Mouse (Mus musculus) liver, postnatal 0 days (tissue): ENCODE measurements around the gene Pwwp2b. TPM values are rescaled to one million over a fixed set of nuclear protein-coding genes. Genes with fewer than 3 reads are reported as not detected.
A peak's percentile ranks its signal among the peaks of the same experiment; 100 is the strongest.

ENCODE experiments used
- ATAC-seq: fragments of 200-750 bp; cut with Nextera tagmentation; 2 replicates; pipeline ENCODE4 v1.8.0; 2017; ENCODE audit warnings: mild to moderate bottlenecking, moderate library complexity
- DNase-seq: peaks from one replicate; pipeline ENCODE4 v3.0.0-alpha.2; 2016
- H3K27ac ChIP-seq: fragments of 300-500 bp; sonication (generic); 2 replicates; pipeline ENCODE4 v1.5.1; 2014; ENCODE audit warnings: antibody characterized with exemption, moderate library complexity, mild to moderate bottlenecking, low read depth
- H3K27me3 ChIP-seq: fragments of 300-500 bp; sonication (generic); 2 replicates; pipeline ENCODE4 v1.6.1; 2014; ENCODE audit warnings: low read length, control low read depth, mixed read lengths; ENCODE audit not compliant: insufficient read depth
- H3K36me3 ChIP-seq: fragments of 300-500 bp; sonication (generic); replicated peaks from 2 replicates; pipeline ENCODE4 v1.6.1; 2014; ENCODE audit warnings: mild to moderate bottlenecking, control low read depth, low read length, moderate library complexity, mixed read lengths; ENCODE audit not compliant: insufficient read depth
- H3K4me1 ChIP-seq: fragments of 300-500 bp; sonication (generic); 2 replicates; pipeline ENCODE4 v1.6.1; 2014; ENCODE audit warnings: antibody characterized with exemption, mild to moderate bottlenecking, control low read depth; ENCODE audit not compliant: insufficient read depth
- H3K4me2 ChIP-seq: fragments of 300-500 bp; sonication (generic); 2 replicates; pipeline ENCODE4 v1.6.1; 2014; ENCODE audit warnings: low read depth, mild to moderate bottlenecking, low read length, moderate library complexity, mixed read lengths
- H3K4me3 ChIP-seq: fragments of 300-500 bp; sonication (generic); 2 replicates; pipeline ENCODE4 v1.5.1; 2014; ENCODE audit warnings: low read depth, low read length
- H3K9ac ChIP-seq: fragments of 300-500 bp; sonication (generic); replicated peaks from 2 replicates; pipeline ENCODE4 v1.6.1; 2014; ENCODE audit warnings: mild to moderate bottlenecking, moderate library complexity
- H3K9me3 ChIP-seq: fragments of 300-500 bp; sonication (generic); 2 replicates; pipeline ENCODE4 v1.6.1; 2016; ENCODE audit warnings: mild to moderate bottlenecking, control low read depth, low read length, mixed read lengths
- CTCF ChIP-seq: sonication (generic); IDR thresholded peaks from 2 replicates; pipeline ENCODE4 v1.5.1; 2016; ENCODE audit warnings: antibody characterized with exemption, low read depth
- EP300 ChIP-seq: IDR thresholded peaks from 2 replicates; pipeline ENCODE4 v1.6.1; 2016; ENCODE audit warnings: antibody characterized with exemption, low read depth, mild to moderate bottlenecking
- WGBS: fragments of 180-500 bp; shearing (Covaris S2); extraction: QIAGEN DNeasy Blood & Tissue Kit; methylation state at CpG from one replicate; pipeline ENCODE4 v1.1.7; 2014; ENCODE audit not compliant: insufficient replicate concordance; 5-methylcytosine and 5-hydroxymethylcytosine counted together
- polyA plus RNA-seq: library from polyadenylated mRNA; unstranded; fragments of >200 nt; fragmentation: Nextera tagmentation; extraction: Ambion mirVana; gene quantifications from 2 replicates; pipeline ENCODE4 v1.2.1, GENCODE M21; 2015

Pwwp2b gene
- polyA plus RNA-seq, 1 experiment from 2014 or later = 1.3 TPM

DNA sequence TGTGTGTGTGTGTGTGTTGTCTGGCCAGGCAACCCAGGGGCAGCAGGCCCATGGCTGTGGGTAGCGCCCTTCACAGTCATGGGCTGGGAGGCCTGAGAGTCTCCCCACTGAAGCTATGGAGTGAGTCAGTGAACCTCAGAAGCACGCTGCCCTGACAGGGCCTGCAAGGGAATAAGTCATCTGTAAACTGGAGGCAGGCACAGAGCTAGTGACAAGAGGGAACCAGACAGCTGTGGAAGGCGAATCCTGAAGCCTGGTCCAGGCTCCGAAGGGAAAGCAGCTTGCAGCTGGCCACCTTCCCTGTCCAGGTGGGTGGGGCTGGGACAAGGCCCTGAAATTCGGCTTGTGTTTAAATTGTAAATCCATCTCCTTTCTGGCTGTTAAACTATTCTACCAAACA is 2.2 kb upstream of the Pwwp2b start:
- peaks cover 12% of the 10 kb centered on the region; the same call in 1 of the 2 replicates for H3K4me1 ChIP-seq
- H3K9ac ChIP-seq = no peak overlapping the region
- DNase-seq (no peak), ATAC-seq (no peak)
- H3K27ac ChIP-seq = no peak overlapping the region
- no peaks in the 10 kb centered on the region for H3K27me3 ChIP-seq
- no peak overlapping the region for H3K4me3 ChIP-seq
- no peak overlapping the region for H3K4me2 ChIP-seq
- H3K36me3 ChIP-seq = no peaks in the 10 kb centered on the region
- no peak for TF ChIP-seq CTCF
- no peak for TF ChIP-seq EP300
- WGBS = 72% methylated on average over 5 of the region's 5 CpGs
- no peaks in the 10 kb centered on the region for H3K9me3 ChIP-seq

- H3K9ac ChIP-seq = peak overlapping the region; percentile 72
- peak overlapping the region; percentile 60 for H3K27ac ChIP-seq
- H3K9me3 ChIP-seq = no peaks in the 10 kb centered on the region
- peak overlapping the region; percentile 58 for H3K4me3 ChIP-seq
- 16% methylated on average over 38 of the region's 38 CpGs for WGBS
- TF ChIP-seq CTCF (no peak), EP300 (no peak)
- H3K4me1 ChIP-seq = peaks cover 20% of the 10 kb centered on the region; the same call in 1 of the 2 replicates
- DNase-seq (peak; percentile 49), ATAC-seq (peak; percentile 40)
- peak overlapping the region; percentile 80 for H3K4me2 ChIP-seq
- H3K36me3 ChIP-seq = no peaks in the 10 kb centered on the region
- no peaks in the 10 kb centered on the region for H3K27me3 ChIP-seq
Measured at GRCm38 (mm10) chr7:139246931-139247880, 1.1 kb upstream of the Pwwp2b start.

DNA sequence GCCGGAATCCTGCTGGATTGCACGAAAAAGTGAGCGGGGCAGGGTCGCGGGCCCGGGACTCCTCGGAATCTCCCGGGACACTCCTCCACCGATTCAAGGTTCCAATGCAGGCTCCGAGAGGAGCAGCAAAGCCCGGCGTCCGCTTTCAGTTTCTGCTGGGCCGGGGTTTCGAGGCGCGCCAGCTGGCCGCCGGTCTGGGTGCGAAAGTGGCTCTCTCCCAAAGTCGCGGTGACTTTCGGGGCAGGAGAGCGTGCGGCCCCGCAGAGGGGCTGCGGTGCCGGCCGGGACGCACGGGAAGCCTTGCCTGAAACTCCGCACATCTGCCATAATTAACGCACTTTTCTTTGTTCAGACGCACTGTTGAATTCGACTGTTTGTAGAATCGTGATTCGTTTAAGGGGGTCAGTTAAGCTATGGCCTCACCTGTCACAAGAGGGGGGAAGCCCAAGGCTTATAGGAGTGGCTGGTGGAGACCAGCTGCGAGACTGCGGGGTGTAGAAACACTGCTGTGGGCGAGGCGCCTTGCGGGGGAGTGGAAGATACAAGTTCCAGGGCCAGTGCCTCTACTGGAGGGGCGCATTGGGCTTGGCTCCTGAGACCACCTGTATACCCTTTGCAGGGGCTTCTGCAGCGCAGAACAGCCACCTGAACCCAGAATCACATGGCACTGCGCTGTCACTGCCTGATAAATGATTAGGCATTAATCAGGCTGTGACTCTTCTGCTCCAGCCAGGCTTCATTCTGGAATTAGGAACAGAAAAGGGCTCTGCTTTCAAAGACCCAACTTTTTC is 528 bp downstream of the Pwwp2b start:
- TF ChIP-seq EP300 (no peak), CTCF (no peak)
- H3K9ac ChIP-seq = peak overlapping the region; percentile 72
- DNase-seq = no peak
- H3K36me3 ChIP-seq = no peaks in the 10 kb centered on the region
- peak overlapping the region; percentile 58 for H3K4me3 ChIP-seq
- peak overlapping the region; percentile 60 for H3K27ac ChIP-seq
- H3K4me2 ChIP-seq = peak overlapping the region; percentile 80
- 2% methylated on average over 45 of the region's 45 CpGs for WGBS
- H3K27me3 ChIP-seq = no peaks in the 10 kb centered on the region
- H3K9me3 ChIP-seq = no peaks in the 10 kb centered on the region
- peak; percentile 11 for ATAC-seq
- peaks cover 33% of the 10 kb centered on the region for H3K4me1 ChIP-seq

DNA sequence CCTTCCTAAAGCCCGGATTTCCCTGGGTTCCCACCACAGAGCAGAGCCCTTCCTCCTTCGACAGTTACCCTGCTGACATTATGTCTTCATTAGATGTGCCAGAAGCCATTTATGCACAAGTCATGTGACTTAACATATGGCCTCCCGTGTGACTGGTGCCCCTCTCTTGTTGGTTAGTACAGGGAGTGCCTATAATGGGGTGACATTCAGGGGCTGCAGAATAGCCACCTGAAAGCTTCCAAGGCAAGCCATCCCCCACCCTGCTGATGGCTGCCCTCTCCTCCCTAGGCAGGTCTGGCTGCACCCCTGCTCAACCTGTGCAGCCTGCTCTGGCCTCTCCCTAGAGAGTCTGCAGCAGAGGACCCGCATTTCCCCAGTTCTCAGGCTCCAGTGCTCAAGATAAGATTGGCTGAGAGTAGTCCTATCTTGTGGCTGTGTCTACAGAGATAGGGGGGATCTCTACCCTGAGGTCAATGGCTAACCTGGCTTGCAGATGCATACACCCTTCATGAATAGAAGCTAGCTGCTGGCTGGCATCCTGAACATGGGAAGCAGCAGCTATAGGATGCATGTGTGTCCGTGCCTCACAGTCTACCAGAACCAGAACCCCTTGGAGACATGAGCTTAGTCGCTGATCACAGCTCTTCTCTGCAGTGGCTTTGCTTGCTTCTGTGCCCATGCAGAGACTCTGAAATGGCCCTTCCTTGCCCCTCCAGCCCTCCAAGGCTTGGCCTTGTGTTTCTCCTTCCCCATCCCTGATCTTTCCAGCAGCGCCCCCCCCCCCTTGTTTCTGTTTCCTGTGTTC is 1.3 kb downstream of the Pwwp2b start:
- Histone ChIP-seq H3K27me3 (no peaks in the 10 kb centered on the region), H3K4me3 (peak overlapping the region; percentile 58), H3K4me1 (peaks cover 33% of the 10 kb centered on the region), H3K9me3 (no peaks in the 10 kb centered on the region), H3K27ac (no peak overlapping the region), H3K4me2 (peak overlapping the region; percentile 80), H3K9ac (no peak overlapping the region), H3K36me3 (no peaks in the 10 kb centered on the region)
- TF ChIP-seq EP300 = no peak
- no peak for TF ChIP-seq CTCF
- ATAC-seq (no peak), DNase-seq (no peak)
- 38% methylated on average over 7 of the region's 7 CpGs for WGBS

DNA sequence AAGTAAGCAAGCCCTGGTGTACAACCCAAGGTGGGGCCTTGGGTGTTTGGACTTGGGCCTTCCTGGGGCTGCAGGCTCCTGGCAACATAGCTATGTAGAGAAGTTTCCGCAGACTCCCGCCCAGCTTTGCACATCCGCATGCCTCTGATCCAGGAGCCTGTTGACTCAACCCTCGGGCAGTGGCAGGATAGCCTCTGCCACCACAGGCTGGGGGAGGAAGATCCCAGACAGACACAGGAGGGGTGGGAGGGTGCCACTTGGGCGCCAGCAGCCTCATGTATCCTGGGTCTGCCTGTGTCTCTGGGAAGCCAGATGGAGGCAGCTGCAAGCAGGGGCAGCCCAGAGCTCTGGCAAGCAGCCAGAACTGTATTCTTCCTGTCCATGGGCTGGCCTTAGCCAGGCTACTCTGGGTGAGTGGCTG is 3.6 kb downstream of the Pwwp2b start:
- Histone ChIP-seq H3K9me3 (no peaks in the 10 kb centered on the region), H3K4me2 (no peak overlapping the region), H3K4me3 (no peak overlapping the region), H3K27ac (no peak overlapping the region), H3K4me1 (peaks cover 33% of the 10 kb centered on the region), H3K36me3 (peaks cover 6% of the 10 kb centered on the region; the same call in 1 of the 2 replicates), H3K9ac (no peak overlapping the region), H3K27me3 (no peaks in the 10 kb centered on the region)
- ATAC-seq = no peak
- DNase-seq = peak; percentile 45
- WGBS = 66% methylated on average over 5 of the region's 5 CpGs
- TF ChIP-seq CTCF (no peak), EP300 (no peak)
